Mouse (Mus musculus): ENCODE data around the gene Znrd1. TPM values are rescaled to one million over a fixed set of nuclear protein-coding genes. Genes with fewer than 3 reads are reported as not detected.

Znrd1 gene
- polyA plus RNA-seq, 1 experiment from 2014 or later = 109 TPM

DNA sequence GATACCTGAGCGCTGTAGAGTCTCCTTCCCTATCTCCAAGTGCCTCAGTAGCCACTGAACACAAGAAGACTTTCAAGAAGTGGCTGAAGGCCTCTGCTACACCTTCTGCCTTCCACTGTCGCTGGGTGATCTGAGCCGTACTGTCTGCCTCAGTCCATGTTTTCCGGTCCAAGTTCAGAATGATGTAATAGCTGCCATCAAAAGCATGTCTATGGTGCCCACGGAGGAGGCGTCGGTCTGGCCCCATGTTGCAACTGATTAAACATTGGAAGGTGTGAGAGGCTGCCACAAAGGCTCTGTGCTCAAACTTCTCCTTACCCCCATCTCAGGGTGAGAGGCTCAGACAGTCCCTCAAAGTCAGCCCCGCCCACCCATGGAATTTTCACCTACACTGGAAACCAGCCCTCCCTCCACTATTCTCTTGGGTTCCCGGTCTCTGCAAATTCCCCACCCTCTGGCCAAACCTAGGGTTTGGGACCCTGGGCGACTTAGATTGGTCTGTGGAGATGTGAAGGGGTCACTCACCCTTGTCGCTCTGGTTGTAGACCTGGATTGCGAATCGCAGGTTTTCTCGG lies 12.0 kb upstream of the Znrd1 start:
- no peak for ATAC-seq (ENCODE audit: insufficient read depth)
- no peaks in the 10 kb centered on the region for H3K27me3 ChIP-seq (ENCODE audit: insufficient read depth, low read length)
- no peaks in the 10 kb centered on the region for H3K4me1 ChIP-seq (ENCODE audit: insufficient read depth)
- H3K27ac ChIP-seq (ENCODE audit: low read depth) = no peak overlapping the region
- 74% methylated on average over 14 of the region's 14 CpGs for WGBS
- H3K9me3 ChIP-seq (ENCODE audit: low read depth, low read length) = no peaks in the 10 kb centered on the region
- H3K9ac ChIP-seq = no peak overlapping the region
- no peak for TF ChIP-seq CTCF (IDR thresholded peaks at IDR 0.05; ENCODE audit: low read depth)
- H3K36me3 ChIP-seq (ENCODE audit: insufficient read depth) = no peaks in the 10 kb centered on the region
- H3K4me2 ChIP-seq = no peak overlapping the region
- no peak overlapping the region for H3K4me3 ChIP-seq (ENCODE audit: low read depth, low read length)
- no peak for DNase-seq

DNA sequence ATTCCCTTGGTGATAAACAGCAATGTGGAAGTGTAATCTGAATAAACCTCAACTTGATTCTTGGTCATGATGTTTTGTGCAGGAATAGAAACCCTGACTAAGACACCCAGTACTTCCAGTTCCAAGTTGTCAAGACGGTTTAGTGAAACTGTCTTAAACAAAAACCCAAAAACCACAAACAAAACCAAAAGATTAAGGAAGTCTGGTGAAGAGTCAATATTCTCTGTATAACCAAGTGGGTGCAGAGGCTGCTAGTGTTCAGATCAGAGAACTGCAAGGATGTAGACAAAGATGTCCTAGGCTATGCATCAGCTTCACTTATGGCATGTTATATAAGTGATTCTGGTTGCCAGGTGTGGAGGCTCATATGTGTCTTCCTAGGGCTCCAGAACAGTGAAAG lies 8.5 kb upstream of the Znrd1 start:
- Histone ChIP-seq H3K27ac (ENCODE audit: low read depth) (no peak overlapping the region), H3K9me3 (ENCODE audit: low read depth, low read length) (no peaks in the 10 kb centered on the region), H3K4me2 (no peak overlapping the region), H3K4me1 (ENCODE audit: insufficient read depth) (no peaks in the 10 kb centered on the region), H3K4me3 (ENCODE audit: low read depth, low read length) (no peak overlapping the region), H3K27me3 (ENCODE audit: insufficient read depth, low read length) (no peaks in the 10 kb centered on the region), H3K36me3 (ENCODE audit: insufficient read depth) (no peaks in the 10 kb centered on the region), H3K9ac (no peak overlapping the region)
- DNase-seq (no peak), ATAC-seq (ENCODE audit: insufficient read depth) (no peak)
- no peak for TF ChIP-seq CTCF (IDR thresholded peaks at IDR 0.05; ENCODE audit: low read depth)
- WGBS = 76% methylated on average over 1 of the region's 1 CpGs

DNA sequence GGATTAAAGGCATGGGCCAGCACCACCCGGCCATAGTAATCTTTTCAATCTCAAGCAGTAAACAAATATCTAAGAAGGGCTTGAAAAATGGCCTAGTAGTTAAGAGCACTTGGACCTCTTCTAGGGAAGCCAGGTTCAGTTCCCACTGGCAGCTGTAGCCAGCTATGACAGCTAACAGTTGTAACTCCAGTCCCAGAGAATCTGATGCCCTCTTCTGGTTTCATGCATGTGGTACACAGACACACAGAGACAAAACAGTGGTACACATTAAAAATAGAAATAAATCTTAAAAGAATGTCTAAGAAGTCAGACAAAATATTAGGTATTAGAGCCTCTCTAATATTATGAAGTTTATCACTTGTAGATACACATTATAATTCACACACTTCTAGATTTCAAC lies 2.8 kb upstream of the Znrd1 start:
- no peak overlapping the region for H3K27ac ChIP-seq (ENCODE audit: low read depth)
- H3K4me1 ChIP-seq (ENCODE audit: insufficient read depth) = no peaks in the 10 kb centered on the region
- no peaks in the 10 kb centered on the region for H3K9me3 ChIP-seq (ENCODE audit: low read depth, low read length)
- no peak for DNase-seq
- no peak for TF ChIP-seq CTCF (IDR thresholded peaks at IDR 0.05; ENCODE audit: low read depth)
- 50% methylated on average over 1 of the region's 1 CpGs for WGBS
- ATAC-seq (ENCODE audit: insufficient read depth) = no peak
- peaks cover 5% of the 10 kb centered on the region; the same call in 1 of the 2 replicates for H3K36me3 ChIP-seq (ENCODE audit: insufficient read depth)
- no peak overlapping the region for H3K4me3 ChIP-seq (ENCODE audit: low read depth, low read length)
- no peaks in the 10 kb centered on the region for H3K27me3 ChIP-seq (ENCODE audit: insufficient read depth, low read length)
- H3K4me2 ChIP-seq = no peak overlapping the region
- no peak overlapping the region for H3K9ac ChIP-seq

DNA sequence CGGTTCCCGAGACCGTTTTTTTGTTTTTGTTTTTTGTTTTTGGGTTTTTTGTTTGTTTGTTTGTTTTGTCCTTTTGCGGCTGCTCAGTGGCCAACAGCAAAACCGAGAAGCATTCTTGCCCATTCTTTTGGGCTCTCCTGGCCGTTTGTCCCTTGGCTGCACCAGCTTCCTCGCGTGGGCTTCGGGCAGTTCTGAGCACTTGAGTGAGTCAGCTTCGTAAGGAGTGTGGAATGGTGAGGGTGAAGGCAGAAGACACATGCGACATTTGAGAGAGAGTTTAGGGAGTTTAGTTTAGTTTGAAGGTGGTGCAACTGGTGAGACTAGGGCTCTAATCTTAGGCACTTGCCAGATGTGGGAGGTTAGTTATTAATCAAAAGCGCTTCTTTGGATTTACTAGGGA lies 525 bp upstream of the Znrd1 start:
- H3K4me3 ChIP-seq (ENCODE audit: low read depth, low read length) = peak overlapping the region; percentile 55
- H3K9ac ChIP-seq = peak overlapping the region; percentile 75
- WGBS = 8% methylated on average over 12 of the region's 12 CpGs
- peaks cover 15% of the 10 kb centered on the region; the same call in 1 of the 2 replicates for H3K36me3 ChIP-seq (ENCODE audit: insufficient read depth)
- H3K27me3 ChIP-seq (ENCODE audit: insufficient read depth, low read length) = no peaks in the 10 kb centered on the region
- no peak for TF ChIP-seq CTCF (IDR thresholded peaks at IDR 0.05; ENCODE audit: low read depth)
- H3K4me1 ChIP-seq (ENCODE audit: insufficient read depth) = no peaks in the 10 kb centered on the region
- no peaks in the 10 kb centered on the region for H3K9me3 ChIP-seq (ENCODE audit: low read depth, low read length)
- peak overlapping the region; percentile 79 for H3K4me2 ChIP-seq
- DNase-seq = peak; percentile 32
- peak overlapping the region; percentile 84 for H3K27ac ChIP-seq (ENCODE audit: low read depth)
- ATAC-seq (ENCODE audit: insufficient read depth) = no peak

DNA sequence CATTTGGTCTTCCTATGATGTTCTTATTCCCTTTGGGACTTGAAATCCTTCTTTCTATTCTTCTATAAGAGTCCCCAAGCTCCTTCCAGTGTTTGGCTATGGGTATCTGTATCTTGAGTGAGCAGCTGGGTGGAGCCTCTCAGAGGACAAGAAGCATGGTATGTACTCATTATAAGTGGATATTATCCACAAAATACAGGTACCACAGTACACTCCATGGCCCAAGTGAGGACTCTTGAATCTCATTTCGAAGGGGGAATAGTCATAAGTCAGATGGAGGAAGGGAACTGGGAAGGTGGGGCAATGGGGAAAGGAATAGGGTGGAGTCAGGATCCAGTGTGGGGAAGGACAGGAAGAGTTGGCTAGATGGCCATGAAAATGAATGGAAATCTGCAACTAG lies 5.3 kb downstream of the Znrd1 start:
- peaks cover 28% of the 10 kb centered on the region for H3K36me3 ChIP-seq (ENCODE audit: insufficient read depth)
- ATAC-seq (ENCODE audit: insufficient read depth) (no peak), DNase-seq (no peak)
- no peaks in the 10 kb centered on the region for H3K9me3 ChIP-seq (ENCODE audit: low read depth, low read length)
- H3K27ac ChIP-seq (ENCODE audit: low read depth) = no peak overlapping the region
- H3K4me1 ChIP-seq (ENCODE audit: insufficient read depth) = no peaks in the 10 kb centered on the region; the same call in 1 of the 2 replicates
- no peak for TF ChIP-seq CTCF (IDR thresholded peaks at IDR 0.05; ENCODE audit: low read depth)
- no peaks in the 10 kb centered on the region for H3K27me3 ChIP-seq (ENCODE audit: insufficient read depth, low read length)
- H3K4me2 ChIP-seq = no peak overlapping the region
- H3K9ac ChIP-seq = no peak overlapping the region
- no peak overlapping the region for H3K4me3 ChIP-seq (ENCODE audit: low read depth, low read length)
- 97% methylated on average over 1 of the region's 1 CpGs for WGBS

DNA sequence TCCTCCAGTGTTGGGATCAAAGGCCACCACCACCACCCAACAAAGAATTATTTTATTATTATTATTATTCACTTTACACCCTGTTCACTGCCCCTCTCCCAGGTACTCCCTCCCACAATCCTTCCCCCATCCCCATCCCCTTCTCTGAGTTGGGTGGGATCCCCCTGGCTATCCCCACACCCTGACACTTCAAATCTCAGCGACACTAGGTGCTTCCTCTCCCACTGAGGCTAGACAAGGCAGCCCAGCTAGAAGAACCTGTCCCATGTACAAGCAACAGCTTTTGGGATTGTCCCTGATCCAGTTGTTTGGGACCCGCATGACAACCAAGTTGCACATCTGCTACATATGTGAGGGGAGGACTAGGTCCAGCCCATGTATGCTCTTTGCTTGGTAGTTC lies 5.7 kb downstream of the Znrd1 start:
- Histone ChIP-seq H3K9ac (no peak overlapping the region), H3K4me2 (no peak overlapping the region), H3K4me1 (ENCODE audit: insufficient read depth) (no peaks in the 10 kb centered on the region; the same call in 1 of the 2 replicates), H3K4me3 (ENCODE audit: low read depth, low read length) (no peak overlapping the region), H3K36me3 (ENCODE audit: insufficient read depth) (peaks cover 28% of the 10 kb centered on the region), H3K9me3 (ENCODE audit: low read depth, low read length) (no peaks in the 10 kb centered on the region), H3K27me3 (ENCODE audit: insufficient read depth, low read length) (no peaks in the 10 kb centered on the region), H3K27ac (ENCODE audit: low read depth) (no peak overlapping the region)
- DNase-seq = no peak
- no peak for ATAC-seq (ENCODE audit: insufficient read depth)
- 86% methylated on average over 2 of the region's 2 CpGs for WGBS
- no peak for TF ChIP-seq CTCF (IDR thresholded peaks at IDR 0.05; ENCODE audit: low read depth)

DNA sequence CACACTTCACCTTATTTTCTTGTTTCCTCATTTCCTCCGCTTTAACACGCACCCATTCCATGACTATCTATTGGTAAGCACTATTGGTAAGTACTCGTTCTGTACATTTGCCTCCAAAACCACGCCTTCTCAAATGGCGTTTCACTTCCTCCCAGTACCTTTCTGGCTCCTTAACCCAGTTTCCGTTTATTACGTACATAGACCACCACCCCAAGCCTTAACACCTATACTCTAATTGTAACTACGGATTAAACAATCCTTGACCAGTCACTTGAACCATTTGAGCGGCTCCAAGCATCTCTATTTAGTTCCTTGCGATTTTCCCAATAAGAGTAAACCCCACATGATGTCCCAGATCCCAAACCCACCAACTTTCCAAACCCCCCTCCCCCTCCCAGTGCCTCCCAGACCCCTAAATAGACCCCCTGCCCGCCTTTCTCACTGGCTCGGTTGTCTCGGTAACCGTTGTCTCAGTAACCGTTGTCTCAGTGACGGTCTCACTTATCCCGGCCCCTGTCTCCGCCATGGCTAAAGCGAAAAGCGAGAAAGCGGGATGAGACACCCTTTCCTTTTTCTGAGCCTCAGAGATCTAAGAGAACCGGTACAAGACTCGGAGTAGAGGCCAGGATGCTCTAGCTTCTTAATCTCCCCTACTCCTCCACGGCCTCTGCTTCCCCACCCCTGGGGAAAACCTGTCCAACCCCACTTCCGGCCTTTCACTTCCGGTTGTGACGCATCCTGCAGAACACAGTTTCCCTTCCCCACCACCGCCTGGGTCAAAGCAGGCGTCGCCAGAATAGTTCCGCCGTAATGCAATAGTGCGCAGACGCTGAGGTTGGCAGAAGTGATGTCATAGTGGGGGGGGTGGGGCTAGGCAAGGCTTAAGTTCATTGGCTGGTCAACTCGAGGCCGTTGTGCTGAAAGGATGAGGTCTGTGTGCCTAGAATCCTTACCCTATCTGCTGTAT lies 7.1 kb downstream of the Znrd1 start, which contains the start of gene Ppp1r11:
TSS of gene Ppp1r11 (minus strand) at position 761 of the 967 bp plus-strand sequence.
- Histone ChIP-seq H3K27me3 (ENCODE audit: insufficient read depth, low read length) (peaks cover 7% of the 10 kb centered on the region), H3K27ac (ENCODE audit: low read depth) (peak within 1 kb of the TSS; percentile 25; the same call in 1 of the 2 replicates), H3K9ac (peak within 1 kb of the TSS; percentile 76), H3K4me2 (peak within 1 kb of the TSS; percentile 71), H3K4me1 (ENCODE audit: insufficient read depth) (no peaks in the 10 kb centered on the region; the same call in 1 of the 2 replicates), H3K36me3 (ENCODE audit: insufficient read depth) (peaks cover 23% of the 10 kb centered on the region), H3K4me3 (ENCODE audit: low read depth, low read length) (peak within 1 kb of the TSS; percentile 61), H3K9me3 (ENCODE audit: low read depth, low read length) (no peaks in the 10 kb centered on the region)
- no peak for TF ChIP-seq CTCF (IDR thresholded peaks at IDR 0.05; ENCODE audit: low read depth)
- WGBS = 2% methylated on average over 36 of the region's 36 CpGs
- ATAC-seq (ENCODE audit: insufficient read depth) (peak; percentile 96), DNase-seq (peak; percentile 98)

Data from lung, embryonic 14.5 days (tissue).